Mouse (Mus musculus): Measurements from ENCODE around the gene Sema4b.

DNA sequence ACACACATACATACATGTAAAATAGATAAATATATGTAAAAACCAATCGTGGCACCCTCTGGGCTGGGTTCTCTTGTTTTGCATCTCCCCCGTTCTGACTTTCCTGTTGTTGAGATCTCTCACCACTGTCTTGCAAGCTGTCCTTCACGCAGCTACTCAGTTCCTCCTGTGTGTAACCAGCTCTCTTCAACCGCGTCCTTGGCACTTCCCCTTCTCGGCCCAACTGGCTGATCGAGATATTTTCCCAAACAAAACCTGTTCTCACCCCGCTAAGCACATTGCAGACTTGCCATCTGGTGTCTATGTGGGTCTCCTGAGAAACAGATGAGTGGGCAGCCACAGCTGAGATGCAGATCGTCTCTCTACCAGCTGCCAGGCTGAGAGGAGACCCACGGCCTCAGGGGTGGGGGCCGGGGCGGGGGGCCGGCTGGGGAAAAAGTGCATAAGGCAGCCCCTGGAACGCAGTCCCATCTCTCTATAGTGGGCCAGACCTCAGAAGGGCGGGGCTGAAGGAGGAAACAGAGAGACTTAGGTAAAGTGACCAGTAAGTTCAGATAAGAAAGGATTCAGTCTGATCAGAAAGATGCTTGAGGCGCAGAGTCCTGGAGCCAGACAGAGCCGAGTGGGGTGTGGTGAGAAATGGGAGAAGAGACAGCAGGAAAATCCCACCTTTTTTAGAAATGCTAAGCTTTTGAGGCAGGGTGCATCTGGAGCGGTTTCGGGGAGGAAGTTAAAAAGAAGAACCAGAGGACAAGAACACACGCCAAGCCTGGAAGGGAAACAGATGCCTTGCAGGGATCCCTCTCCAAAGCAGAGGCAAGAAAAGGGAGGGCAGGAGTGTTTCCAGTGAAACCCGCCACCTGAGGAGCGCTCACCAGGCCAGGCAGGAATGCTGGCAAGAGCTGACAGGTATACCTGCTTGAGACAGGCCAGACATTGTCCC lies 43.0 kb upstream of the Sema4b start:
- TF ChIP-seq CTCF (IDR thresholded peaks at IDR 0.05) (no peak), EP300 (IDR thresholded peaks at IDR 0.05) (no peak)
